ENCODE assay signal across 9 mouse cellular contexts in the genomic region with DNA sequence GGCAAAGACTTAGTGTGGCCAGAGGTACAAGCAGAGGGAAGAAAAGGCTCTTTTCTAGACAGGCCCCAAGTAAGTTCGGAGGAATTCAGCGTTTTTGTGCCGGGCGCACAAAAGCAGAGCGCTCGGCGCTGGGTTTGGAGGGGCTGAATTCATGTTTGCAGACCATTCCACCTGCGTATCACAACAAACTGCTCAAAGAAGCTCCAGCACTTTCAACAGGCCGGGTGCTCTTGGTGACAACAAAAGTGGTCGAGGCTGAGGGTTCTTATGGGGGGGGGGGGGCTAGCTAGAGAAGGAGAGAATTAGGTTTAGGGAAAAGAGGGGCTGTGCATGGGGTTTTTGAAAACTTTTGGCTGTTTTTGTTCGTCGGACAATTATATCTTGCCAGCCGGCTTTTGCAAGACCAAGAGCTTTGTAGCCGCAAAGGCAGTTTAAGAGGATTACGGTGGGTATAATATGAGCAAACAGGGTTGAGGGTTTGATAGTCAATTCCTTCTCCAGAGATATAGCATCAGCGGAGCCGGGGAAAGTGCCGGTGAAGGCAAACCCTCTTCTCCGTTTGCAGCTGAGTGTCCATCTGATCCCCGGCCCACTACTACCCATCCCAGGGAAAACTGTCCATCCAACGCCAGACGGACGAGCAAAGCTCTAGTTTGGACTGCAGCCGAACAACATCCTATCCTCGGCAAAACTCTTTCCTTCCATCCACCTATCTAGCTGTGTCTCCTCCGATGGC. TPM values are rescaled to one million over a fixed set of nuclear protein-coding genes. Genes with fewer than 3 reads are reported as not detected.
DNase-seq lines count a peak whose midpoint lies in the region; ATAC-seq and TF ChIP-seq lines count a peak whose summit lies in the region.
"Had no signal": no experiment of that assay in that cellular context is flagged by ENCODE, and none has a peak within 500 bp of the region (broad histone marks: within the 10 kb centered on the region; RNA-seq: fewer than 3 reads in every experiment).

No protein-coding gene starts in this region.

- H3K9ac ChIP-seq in midbrain, postnatal 0 days (replicated peaks; ENCODE audit: low read length, poor library complexity, severe bottlenecking), result no peak overlapping the region
- H3K9ac ChIP-seq in limb, embryonic 15.5 days, result no peak overlapping the region

- H3K27me3 ChIP-seq in midbrain, embryonic 10.5 days (ENCODE audit: low read depth, poor library complexity, severe bottlenecking), result peaks cover 100% of the 10 kb centered on the region
- peaks cover 90% of the 10 kb centered on the region for H3K27me3 ChIP-seq in midbrain, postnatal 0 days (ENCODE audit: insufficient read depth, low read length)
- H3K27me3 ChIP-seq in limb, embryonic 15.5 days, result peaks cover 98% of the 10 kb centered on the region

- peaks cover 48% of the 10 kb centered on the region for H3K4me1 ChIP-seq in midbrain, embryonic 10.5 days
- no peaks in the 10 kb centered on the region for H3K4me1 ChIP-seq in midbrain, postnatal 0 days (ENCODE audit: insufficient read depth, low read length)
- peaks cover 28% of the 10 kb centered on the region for H3K4me1 ChIP-seq in limb, embryonic 15.5 days

- H3K27ac ChIP-seq in midbrain, embryonic 10.5 days (replicated peaks), result no peak overlapping the region
- no peak overlapping the region for H3K27ac ChIP-seq in midbrain, postnatal 0 days (ENCODE audit: low read depth, low read length)
- no peak overlapping the region for H3K27ac ChIP-seq in limb, embryonic 15.5 days

- DNase-seq in heart, adult 11 months, result peak; percentile 76
- DNase-seq in heart, postnatal 14 days, result no peak
- DNase-seq in midbrain, embryonic 10.5 days (ENCODE audit: low spot score), result peak; percentile 61
- DNase-seq in midbrain, postnatal 0 days (ENCODE audit: low spot score), result no peak
- DNase-seq in kidney, postnatal 14 days, result no peak

- ATAC-seq in midbrain, postnatal 0 days (ENCODE audit: low FRiP score), result no peak
- no peak for ATAC-seq in limb, embryonic 15.5 days (ENCODE audit: insufficient number of reproducible peaks, low FRiP score, low TSS enrichment, low read depth)
- no peak for ATAC-seq in monocyte, adult 5-6 weeks (replicated peaks; ENCODE audit: insufficient number of reproducible peaks, low FRiP score, low TSS enrichment, poor library complexity, severe bottlenecking)
- ATAC-seq in megakaryocyte progenitor cell, adult 5-6 weeks (replicated peaks; ENCODE audit: poor library complexity), result no peak

- TF ChIP-seq CTCF in midbrain, postnatal 0 days (IDR thresholded peaks at IDR 0.05), result no peak

- WGBS in midbrain, embryonic 10.5 days, result under 1% methylated on average over 26 of the region's 26 CpGs
- 1% methylated on average over 26 of the region's 26 CpGs for WGBS in midbrain, postnatal 0 days
- WGBS in limb, embryonic 15.5 days, result 2% methylated on average over 26 of the region's 26 CpGs

- H3K36me3 ChIP-seq in midbrain, embryonic 10.5 days, result no peaks in the 10 kb centered on the region
- no peaks in the 10 kb centered on the region for H3K36me3 ChIP-seq in midbrain, postnatal 0 days (ENCODE audit: insufficient read depth, low read length)
- no peaks in the 10 kb centered on the region for H3K36me3 ChIP-seq in limb, embryonic 15.5 days

- peak overlapping the region; percentile 46 for H3K4me3 ChIP-seq in midbrain, embryonic 10.5 days
- no peak overlapping the region; the same call in 1 of the 2 replicates for H3K4me3 ChIP-seq in midbrain, postnatal 0 days (ENCODE audit: low read depth, low read length)
- H3K4me3 ChIP-seq in limb, embryonic 15.5 days, result peak overlapping the region; percentile 31

- H3K4me2 ChIP-seq in midbrain, postnatal 0 days (ENCODE audit: low read depth, low read length, poor library complexity, severe bottlenecking), result no peak overlapping the region
- H3K4me2 ChIP-seq in limb, embryonic 15.5 days, result peak overlapping the region; percentile 42

- intact Hi-C loops in heart, postnatal 14 days (cut with DNase I), result no loop called here

- no peaks in the 10 kb centered on the region for H3K9me3 ChIP-seq in midbrain, embryonic 10.5 days (replicated peaks)
- no peaks in the 10 kb centered on the region for H3K9me3 ChIP-seq in midbrain, postnatal 0 days (ENCODE audit: low read length)
- no peaks in the 10 kb centered on the region for H3K9me3 ChIP-seq in limb, embryonic 15.5 days

RNA-seq across cellular contexts. Expression of a gene that starts 1.0 kb away (rescaled TPM):
- under 1 TPM in 1 of 2 experiments, not detected in 1; 0.12 TPM for total RNA-seq in heart, postnatal 14 days (2021)
- polyA plus RNA-seq in midbrain, embryonic 10.5 days (2016; fragmentation: Nextera tagmentation; extraction: Ambion mirVana), result 5.0 and 9.8 TPM in 2 replicates
- total RNA-seq in midbrain, postnatal 0 days (2014; rRNA removed), result 0.19 and 0.93 TPM in 2 replicates
- 0.70 and 1.7 TPM in 2 replicates for polyA plus RNA-seq in midbrain, postnatal 0 days (2015; fragmentation: Nextera tagmentation; extraction: Ambion mirVana)
- not detected in 2 replicates for polyA plus RNA-seq in limb, embryonic 15.5 days (2015; fragmentation: Nextera tagmentation; extraction: Ambion mirVana)
- not detected in 3 replicates for total RNA-seq in monocyte, adult 5-6 weeks (2017)
- not detected in 2 replicates for total RNA-seq in megakaryocyte progenitor cell, adult 5-6 weeks (2015)
- total RNA-seq in megakaryocyte progenitor cell, adult 5-6 weeks (2017), result not detected in 2 replicates
- total RNA-seq: neutrophil, adult 5-6 weeks had no signal

Comparison
In these comparisons a context has a peak if more than half of its experiments do, and no peak if none do; other contexts are left out.
1. DNase-seq: peak in heart, adult 11 months (single experiment) and midbrain, embryonic 10.5 days (single experiment); none in heart, postnatal 14 days (0 of 2), midbrain, postnatal 0 days (single experiment) and kidney, postnatal 14 days (single experiment).